Mouse (Mus musculus): Measurements from ENCODE around the gene Sema3b.
"Not testable (repeated sequence)": the region's sequence is repeated elsewhere in the genome, so short reads cannot be mapped to it uniquely, and the experiment has no call there.

The Sema3b gene

GRCm38 (mm10) chr9:107590058-107590772 lies 18.8 kb downstream of the Sema3b start:
- no peak for DNase-seq (ENCODE audit: low spot score)

GRCm38 (mm10) chr9:107587833-107588639 lies 21.0 kb downstream of the Sema3b start:
- no peak for DNase-seq (ENCODE audit: low spot score)

- DNase-seq (ENCODE audit: low spot score): peak; percentile 97
Measured at GRCm38 (mm10) chr9:107586974-107587832, 21.8 kb downstream of the Sema3b start, which contains the start of gene Ifrd2. Gene Ifrd2, plus strand, starts transcription at chr9:107587642.

GRCm38 (mm10) chr9:107586504-107586903 lies 22.5 kb downstream of the Sema3b start:
- DNase-seq (ENCODE audit: low spot score): no peak

- no peak for DNase-seq (ENCODE audit: low spot score)
Measured at GRCm38 (mm10) chr9:107583174-107583573, 25.9 kb downstream of the Sema3b start.

- no peak for DNase-seq (ENCODE audit: low spot score)
Measured at GRCm38 (mm10) chr9:107582509-107583062, 26.4 kb downstream of the Sema3b start.

- DNase-seq (ENCODE audit: low spot score): no peak
Measured at GRCm38 (mm10) chr9:107581584-107581983, 27.4 kb downstream of the Sema3b start.

GRCm38 (mm10) chr9:107580501-107581317 lies 28.3 kb downstream of the Sema3b start, which contains the start of gene Hyal3:
Gene Hyal3, plus strand, starts transcription at chr9:107580818.
- DNase-seq (ENCODE audit: low spot score): peak; percentile 93

- DNase-seq (ENCODE audit: low spot score): no peak
Measured at GRCm38 (mm10) chr9:107579023-107579900, 29.8 kb downstream of the Sema3b start.

- no peak for DNase-seq (ENCODE audit: low spot score)
Measured at GRCm38 (mm10) chr9:107578587-107578986, 30.4 kb downstream of the Sema3b start, which contains the start of gene Naa80. Gene Naa80, plus strand, starts transcription at chr9:107578887.

GRCm38 (mm10) chr9:107577871-107578270 lies 31.2 kb downstream of the Sema3b start:
- DNase-seq (ENCODE audit: low spot score): no peak

GRCm38 (mm10) chr9:107576357-107577107 lies 32.5 kb downstream of the Sema3b start, which contains the start of gene Hyal1:
Gene Hyal1, plus strand, starts transcription at chr9:107576927.
- DNase-seq (ENCODE audit: low spot score): peak; percentile 90

- peak; percentile 84 for DNase-seq (ENCODE audit: low spot score)
Measured at GRCm38 (mm10) chr9:107575579-107576356, 33.3 kb downstream of the Sema3b start.

- not testable (repeated sequence) for DNase-seq (ENCODE audit: low spot score)
Measured at GRCm38 (mm10) chr9:107573774-107574173, 35.3 kb downstream of the Sema3b start.

- DNase-seq (ENCODE audit: low spot score): no peak
Measured at GRCm38 (mm10) chr9:107572327-107572662, 36.7 kb downstream of the Sema3b start.

GRCm38 (mm10) chr9:107571534-107572326 lies 37.3 kb downstream of the Sema3b start:
- DNase-seq (ENCODE audit: low spot score): no peak

- no peak for DNase-seq (ENCODE audit: low spot score)
Measured at GRCm38 (mm10) chr9:107570845-107571244, 38.2 kb downstream of the Sema3b start.
